Mouse (Mus musculus): Measurements from ENCODE around the gene Stat3.

DNA sequence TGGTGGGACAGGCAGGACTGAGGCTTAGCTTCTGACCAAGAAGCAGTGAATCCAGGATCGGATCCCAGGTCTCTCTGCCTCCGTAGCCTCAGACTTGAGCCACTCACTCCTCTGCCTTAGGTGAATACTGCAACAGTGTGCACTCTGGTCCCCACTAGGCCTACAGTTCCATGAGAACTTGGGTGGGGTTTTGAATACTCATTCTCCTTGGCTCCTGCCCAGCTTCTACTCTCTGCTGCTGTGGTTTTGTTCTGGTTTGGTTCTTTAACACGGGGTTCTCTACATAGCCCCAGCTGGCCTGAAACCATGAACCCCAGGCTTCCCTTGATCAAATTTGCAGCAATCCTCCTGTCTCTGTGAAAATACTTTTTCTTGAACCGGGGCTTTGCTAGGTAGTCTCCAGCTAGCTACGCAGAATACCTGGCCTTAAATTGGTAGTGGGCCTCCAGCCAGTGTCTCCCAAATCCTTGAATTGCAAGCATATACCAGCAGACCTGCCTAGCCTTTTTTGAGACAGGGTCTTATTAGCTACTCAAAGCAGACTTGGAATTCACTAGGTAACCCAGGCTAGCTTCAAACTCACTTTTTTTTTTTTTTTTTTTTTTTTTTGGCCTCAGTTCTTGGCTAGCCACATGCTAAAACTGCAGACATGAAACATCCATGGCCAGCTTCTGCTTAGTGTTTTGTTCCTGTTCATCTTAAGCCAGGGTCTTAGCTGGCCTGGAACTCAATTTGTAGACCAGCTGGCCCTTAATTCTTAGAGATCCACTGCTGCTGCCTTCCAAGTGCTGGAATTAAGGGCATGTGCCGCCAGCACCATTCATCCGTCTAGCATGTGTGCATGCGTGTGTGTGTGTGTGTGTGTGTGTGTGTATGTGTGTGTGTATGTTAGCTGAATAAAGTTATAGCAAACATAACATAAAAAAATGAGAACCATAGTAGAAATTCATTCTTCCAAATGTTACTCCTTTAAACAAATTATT lies 3.7 kb downstream of the Stat3 start:
- no peak for TF ChIP-seq CTCF (IDR thresholded peaks at IDR 0.05; ENCODE audit: low read depth, low read length)
- TF ChIP-seq POLR2AphosphoS5 (IDR thresholded peaks at IDR 0.05; ENCODE audit: insufficient replicate concordance, low read depth, low read length): no peak
- no peak for TF ChIP-seq TAL1 (conservative IDR thresholded peaks at IDR 0.05; ENCODE audit: low read depth, low read length)

Measured in G1E (cell line).